Mouse (Mus musculus): ENCODE results near the gene Meis2.

- TF ChIP-seq MAFK (IDR thresholded peaks at IDR 0.05; ENCODE audit: insufficient read depth, low read depth, low read length): no peak
- no peak for TF ChIP-seq HCFC1 (IDR thresholded peaks at IDR 0.05; ENCODE audit: borderline replicate concordance, insufficient read depth, low read length)
Observed at GRCm38 (mm10) chr2:115925744-115926143, 139.9 kb downstream of the Meis2 start.

Data from ES-E14 (cell line).